Mouse (Mus musculus) spleen, postnatal 4 days (tissue): ENCODE results near the gene Klrg2.

Source experiments
- DNase-seq, 2 experiments: peaks; one replicate each; pipeline ENCODE4 v3.0.0; 2022; ENCODE audit warnings: low spot score in 2 of 2

Gene Klrg2

DNA sequence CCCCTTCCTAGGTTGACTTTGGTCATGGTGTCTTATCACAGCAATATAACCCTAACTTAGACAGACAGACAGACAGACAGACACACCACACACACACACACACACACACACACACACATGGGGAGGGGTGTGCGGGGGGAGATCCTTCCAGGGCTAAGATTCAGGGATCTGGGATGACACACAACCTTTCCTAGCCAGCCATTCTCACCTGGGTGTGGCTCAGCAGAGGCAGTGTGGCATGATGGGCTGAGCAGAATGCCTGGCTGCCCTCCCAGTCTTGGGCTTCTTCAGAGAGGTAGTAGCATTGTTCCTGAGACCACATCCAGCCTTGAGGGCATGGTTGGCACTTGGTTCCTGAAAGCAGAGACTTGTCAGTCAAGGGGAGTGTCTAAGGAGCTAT lies 7.5 kb downstream of the Klrg2 start:
- peak; percentile 10 to 36 for DNase-seq

DNA sequence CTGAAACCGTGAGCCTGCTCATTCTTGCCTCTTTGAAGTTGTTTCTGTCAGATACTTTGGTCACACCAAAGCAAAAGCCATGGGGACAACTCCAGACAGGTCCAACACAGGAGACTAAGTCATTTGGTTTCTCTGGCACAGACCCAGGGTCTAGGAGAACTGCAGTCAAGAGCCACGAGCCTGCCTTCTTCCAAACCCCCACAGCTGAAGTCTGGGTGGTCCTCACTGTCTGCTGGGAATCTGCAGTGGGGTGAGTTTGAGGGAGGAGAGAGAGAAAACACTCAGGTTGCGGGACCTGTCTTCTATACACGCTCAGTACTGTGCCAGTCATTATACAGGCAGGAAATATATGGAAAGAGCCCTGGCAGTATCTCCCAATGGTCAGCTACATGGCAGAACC lies 9.6 kb downstream of the Klrg2 start:
- DNase-seq = peak in 1 of 2 experiments; percentile 47

DNA sequence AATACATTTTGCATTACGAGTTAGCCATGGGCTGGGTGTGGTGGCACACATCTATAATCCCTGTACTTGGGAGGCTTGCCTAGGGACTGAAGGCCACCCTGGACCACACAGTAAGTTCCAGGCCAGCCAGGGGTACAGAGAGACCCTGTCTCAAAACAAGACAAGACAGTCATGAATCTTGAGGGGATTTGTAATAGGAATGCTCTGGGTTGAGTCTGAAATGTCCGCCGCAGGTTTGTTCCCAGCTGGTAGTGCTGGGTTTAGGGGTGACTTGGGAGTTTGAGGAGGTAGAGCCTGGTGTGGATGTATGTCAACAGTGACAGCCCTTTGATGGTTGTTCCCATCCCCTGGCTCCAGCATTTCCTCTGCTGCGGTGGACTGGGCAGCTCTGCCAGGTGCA lies 10.0 kb downstream of the Klrg2 start:
- peak in 1 of 2 experiments; percentile 50 for DNase-seq

DNA sequence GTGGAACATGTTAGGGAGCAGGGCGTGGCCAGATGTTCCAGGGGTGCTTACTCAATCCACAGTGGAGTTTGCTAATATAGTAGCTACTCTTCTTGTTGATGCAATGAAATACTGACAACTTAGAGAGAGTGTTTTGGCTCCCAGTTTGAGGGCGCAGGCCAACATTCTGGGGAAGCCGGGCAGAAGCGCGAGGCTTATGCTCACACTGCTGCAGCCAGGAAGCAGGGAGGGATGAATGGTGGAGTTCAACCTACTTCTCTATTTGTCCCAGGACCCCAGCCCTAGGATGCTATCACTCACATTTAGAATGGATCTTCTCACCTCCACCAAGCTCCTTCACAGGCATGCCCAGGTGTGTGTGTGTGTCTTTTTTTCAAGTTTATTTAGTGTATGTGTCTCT lies 11.0 kb downstream of the Klrg2 start:
- DNase-seq = peak in 1 of 2 experiments; percentile 57

DNA sequence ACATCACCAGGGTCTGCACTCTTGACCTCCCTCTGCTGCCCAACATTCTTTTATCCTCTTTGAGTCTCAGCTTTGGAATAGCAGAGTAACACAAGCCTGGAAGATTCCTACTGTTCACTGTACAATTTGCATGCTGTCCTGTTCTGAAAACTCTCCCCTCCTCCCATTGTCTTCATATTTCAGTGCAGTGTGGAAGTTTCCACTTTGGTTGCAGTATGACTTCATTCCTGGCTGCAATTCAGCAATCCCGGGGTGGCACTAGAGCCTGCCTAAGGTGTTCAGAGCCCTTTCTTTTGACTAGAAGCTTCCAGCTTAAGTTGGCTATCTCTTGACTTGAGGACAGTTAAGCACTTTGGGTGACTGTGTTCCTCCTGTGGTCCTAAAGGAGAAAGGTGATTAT lies 12.6 kb downstream of the Klrg2 start:
- peak in 1 of 2 experiments; percentile 24 for DNase-seq

DNA sequence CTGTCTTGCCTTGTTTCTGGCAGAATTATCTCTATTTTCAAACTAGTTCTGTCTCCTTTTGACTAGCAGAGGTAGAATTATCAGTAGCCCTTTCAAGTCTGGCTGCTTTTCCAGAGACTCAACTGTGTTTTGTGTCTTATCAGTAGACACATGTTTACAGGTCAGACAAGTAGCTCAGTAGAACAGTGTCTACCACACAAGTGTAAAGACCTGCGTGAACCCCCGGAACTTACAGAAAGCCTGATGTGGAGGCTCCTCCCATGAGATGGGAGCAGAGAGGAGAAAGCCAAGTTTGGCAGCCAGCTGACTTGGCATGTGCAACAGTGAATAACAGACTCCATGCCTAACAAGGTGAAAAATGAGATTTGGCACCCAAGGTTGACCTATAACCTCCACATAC lies 13.6 kb downstream of the Klrg2 start:
- DNase-seq = no peak

DNA sequence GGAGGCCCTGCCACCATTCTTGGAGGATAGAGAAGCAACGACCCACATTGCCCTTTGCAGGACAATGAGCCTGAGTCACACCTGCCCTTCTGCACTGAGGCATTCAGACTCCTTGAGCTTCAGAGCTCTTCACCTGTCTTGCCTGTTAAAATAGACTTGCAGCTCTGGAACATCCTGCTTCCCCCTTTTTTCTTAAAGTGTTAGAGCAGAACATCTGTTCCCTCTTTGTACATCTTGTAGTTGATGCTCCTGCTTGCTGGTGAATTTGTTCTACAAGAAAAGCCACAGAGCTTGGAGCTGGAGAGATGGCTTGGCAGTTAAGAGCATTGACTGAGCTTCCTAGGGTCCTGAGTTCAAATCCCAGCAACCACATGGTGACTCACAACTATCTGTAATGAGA lies 14.6 kb downstream of the Klrg2 start:
- DNase-seq = no peak

DNA sequence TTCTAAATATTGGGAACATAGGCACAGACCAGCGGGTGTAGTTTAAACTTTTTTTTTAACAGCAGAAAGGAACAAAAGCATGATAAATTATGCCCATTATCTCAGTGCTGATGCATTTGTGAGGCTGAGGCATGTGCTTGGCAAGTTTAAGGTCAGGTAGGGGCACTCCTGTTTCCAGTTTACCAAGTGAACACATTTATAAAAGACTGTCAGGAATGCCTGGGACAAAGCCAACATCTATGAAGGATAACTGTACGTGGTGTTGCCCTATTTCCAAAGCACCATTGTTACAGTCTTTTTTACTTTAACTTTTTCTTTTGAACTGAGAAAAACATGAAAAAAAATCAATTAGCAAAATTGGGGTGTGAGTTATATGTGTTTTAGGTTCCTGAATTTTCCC lies 27.1 kb downstream of the Klrg2 start:
- DNase-seq = no peak

DNA sequence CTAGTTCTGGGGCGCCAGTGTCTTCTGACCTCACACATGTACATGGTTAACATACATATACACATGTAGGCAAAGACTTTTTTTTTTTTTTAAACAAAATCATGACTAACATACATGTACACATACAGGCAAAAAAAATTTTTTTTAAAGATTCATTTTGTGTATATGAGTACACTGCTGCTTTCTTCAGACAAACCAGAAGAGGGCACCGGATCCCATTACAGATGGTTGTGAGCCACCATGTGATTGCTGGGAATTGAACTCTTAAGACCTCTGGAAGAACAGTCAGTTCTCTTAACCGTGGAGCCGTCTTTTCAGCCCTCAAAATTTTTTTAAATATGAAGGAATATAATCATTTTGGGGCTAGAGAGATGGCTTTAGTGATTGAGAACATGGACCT lies 39.6 kb downstream of the Klrg2 start:
- no peak for DNase-seq

DNA sequence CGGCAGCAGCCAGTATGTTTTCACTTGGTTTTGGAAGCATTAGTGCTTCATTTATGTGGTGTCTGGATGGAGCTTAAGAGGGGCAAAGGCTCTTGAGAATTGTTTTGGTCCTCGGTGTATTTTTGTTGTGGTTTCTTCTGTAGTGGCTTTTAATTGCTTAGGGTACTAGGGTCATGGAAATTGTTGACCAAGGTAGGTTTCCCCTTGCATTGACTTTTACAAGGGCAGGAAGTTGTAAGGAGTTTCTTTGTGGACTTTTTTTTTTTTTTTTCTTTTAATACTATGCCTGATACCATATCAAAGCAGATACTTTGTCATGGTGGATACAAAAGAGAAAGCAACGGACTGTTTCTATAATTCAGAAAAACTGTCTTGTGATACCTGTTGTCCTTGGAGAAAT lies 55.3 kb downstream of the Klrg2 start:
- no peak for DNase-seq

DNA sequence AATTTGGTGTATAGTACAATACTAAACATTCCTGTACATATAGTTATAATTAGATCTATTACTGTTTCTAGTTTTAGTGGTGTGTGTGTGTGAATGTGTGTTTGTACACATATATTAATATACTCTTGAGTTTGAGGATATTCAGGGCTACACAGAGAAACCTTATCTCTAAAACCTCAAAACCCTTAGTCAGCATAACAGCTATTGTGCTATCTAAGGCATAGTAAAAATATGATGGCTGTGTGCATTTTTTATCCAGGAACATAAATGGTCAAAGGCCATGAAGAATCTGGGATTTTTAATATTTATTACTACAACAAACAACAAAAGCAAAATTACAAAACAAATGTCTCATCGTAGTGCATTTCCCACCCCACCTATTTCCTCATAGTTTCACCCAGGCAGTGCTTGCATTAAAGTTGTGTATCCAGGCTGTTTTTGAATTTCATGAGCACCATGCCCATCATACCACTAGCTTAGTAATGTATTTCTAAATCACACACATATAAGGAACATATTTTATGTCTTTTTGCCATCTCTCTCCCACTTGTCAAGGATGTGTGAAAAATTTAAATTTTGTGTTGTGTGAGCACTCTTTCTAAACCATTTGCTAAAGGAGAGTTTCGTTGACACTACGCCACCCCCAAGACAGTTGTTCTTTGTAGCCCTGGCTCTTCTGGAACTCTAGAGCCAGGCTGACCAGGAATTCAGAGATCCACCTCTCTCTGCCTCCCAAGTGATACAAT lies 56.8 kb downstream of the Klrg2 start:
- DNase-seq = no peak

DNA sequence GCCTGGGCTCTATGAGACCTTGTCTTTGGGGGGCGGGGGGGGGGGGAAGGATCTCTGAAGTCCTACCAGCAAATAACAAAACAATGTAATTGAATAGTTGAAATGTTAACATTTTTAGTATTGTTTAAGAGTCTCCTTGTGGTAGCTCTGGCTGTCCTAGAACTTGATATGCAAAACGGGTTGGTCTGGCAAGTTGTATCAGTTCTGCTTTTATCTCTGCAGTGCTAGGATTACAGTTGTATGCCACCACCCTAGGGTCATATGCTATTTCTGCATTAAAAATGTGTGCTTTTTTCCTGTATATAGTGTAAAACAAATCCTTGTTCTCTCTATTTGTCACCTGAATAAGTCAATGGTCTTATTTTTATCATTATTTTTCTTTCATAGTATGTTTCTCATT lies 60.9 kb downstream of the Klrg2 start:
- no peak for DNase-seq
